Mouse (Mus musculus) G1E (cell line): ENCODE measurements around the gene Zfp84.

ENCODE experiments used
- CTCF ChIP-seq: IDR thresholded peaks from 2 replicates; pipeline ENCODE4 v1.5.1; 2012; ENCODE audit warnings: low read depth, low read length, inconsistent platforms, mixed read lengths
- GATA1 ChIP-seq: IDR thresholded peaks from 2 replicates; pipeline ENCODE4 v1.6.1; 2012; ENCODE audit warnings: borderline replicate concordance, low read length, inconsistent platforms, mixed read lengths
- GATA2 ChIP-seq: IDR thresholded peaks from 2 replicates; pipeline ENCODE4 v1.6.1; 2012; ENCODE audit warnings: low read depth, low read length, inconsistent platforms, borderline replicate concordance
- TAL1 ChIP-seq: conservative IDR thresholded peaks from 2 replicates; pipeline ENCODE4 v1.6.1; 2012; ENCODE audit warnings: low read depth, low read length, inconsistent platforms, mixed read lengths

DNA sequence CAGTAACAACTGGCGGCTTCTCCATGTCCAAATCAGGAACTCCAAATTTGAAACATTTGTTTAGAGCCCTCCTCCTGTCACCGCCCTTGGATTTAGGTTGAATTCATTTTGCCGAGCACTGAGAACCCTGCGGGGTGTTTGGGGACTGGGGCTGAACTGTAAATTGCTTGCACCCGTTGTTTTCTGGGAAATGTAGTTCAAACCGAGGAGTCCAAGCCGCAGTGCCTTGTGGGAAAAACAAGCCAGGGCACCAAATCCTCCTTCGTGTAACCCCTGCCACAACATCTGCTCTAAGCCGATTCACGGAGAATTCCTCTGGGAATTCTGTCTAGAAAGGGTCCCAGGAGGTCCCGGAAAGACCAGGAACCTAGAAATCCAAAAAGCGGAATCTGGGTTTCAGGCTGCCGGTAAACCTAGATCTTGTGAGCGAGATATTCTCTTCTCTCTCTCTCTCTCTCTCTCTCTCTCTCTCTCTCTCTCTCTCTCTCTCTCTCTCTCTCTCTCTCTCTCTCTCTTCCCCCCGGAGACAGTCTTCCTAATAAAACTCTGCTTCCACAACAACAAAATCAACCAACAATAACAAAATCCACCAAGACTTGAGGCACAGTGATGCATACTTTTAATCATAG, 1.2 kb upstream of the Zfp84 start:
- TF ChIP-seq GATA1 (no peak), CTCF (no peak), TAL1 (no peak), GATA2 (no peak)
